Mouse (Mus musculus): ENCODE results near the gene Uba2.
"Not testable (repeated sequence)": the region's sequence is repeated elsewhere in the genome, so short reads cannot be mapped to it uniquely, and the experiment has no call there.

Gene Uba2

DNA sequence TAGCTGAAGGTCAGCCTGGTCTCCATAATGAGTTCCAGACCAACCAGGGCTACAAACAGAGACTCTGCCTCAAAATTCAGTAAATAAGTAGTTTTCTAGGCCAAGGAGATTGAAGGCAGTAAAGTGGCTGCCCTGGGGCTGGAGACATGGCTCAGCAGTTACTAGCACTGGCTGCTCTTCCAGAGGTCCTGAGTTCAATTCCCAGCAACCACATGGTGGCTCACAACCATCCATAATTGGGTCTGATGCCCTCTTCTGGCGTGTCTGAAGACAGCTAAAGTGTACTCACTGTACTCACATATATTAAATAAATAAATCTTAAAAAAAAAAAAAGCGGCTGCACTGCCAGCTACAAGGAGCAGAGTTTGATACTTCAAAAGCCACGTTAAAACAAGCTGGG lies 3.4 kb downstream of the Uba2 start:
- DNase-seq = no peak

DNA sequence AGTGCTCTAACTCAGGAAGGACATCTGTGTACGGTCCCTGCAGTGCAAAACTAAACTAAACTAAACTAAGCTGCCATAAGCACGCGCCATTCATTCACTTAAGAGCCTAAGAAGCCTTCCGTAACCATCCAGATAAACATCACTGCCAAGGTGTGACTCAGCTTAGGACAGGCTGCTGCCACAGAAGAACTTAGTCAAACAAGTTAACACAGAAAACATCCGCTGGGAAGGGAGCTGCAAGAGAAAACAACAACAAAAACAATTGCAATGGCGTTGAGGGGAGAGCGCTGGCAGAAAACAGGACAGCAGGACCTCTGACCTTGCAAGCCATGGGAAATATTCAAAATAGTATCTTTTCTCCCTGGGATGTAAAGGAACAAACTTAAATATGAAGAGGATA lies 4.7 kb downstream of the Uba2 start:
- DNase-seq = no peak

DNA sequence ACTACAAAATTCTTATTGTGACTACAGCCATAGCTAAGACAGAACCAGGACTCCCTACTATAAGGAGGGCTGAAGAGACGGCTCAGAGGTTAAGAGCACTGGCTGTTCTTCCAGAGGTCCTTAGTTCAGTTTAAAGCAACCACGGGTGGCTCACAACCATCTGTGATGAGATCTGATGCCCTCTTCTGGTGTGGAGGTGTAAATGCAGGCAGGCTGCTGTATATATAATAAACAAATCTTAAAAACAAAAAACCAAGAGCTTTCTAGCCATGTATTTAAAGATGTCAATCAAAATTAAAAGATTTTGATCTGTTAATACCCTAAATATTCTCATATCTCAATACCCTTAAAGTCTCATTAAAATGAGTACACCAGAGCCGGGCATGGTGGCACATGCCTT lies 10.2 kb downstream of the Uba2 start:
- DNase-seq = no peak

DNA sequence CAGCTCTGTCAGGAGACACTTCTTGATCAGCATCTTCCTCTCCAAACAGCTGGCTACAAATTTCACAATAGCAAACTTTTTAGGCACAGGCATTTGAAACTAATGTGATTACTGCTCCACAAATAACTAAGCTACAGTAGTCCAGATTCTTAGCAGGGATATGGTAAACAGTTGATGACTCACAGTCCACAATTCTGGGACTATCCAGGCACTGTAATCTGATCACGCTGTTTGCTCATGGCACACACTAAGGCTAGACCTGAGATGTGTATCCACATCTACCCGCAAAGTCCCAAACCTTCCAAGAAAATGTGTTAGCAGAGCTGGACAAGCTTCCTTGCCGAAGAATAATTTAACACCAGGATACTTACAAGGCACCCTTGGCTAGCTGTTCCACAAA lies 11.4 kb downstream of the Uba2 start:
- no peak for DNase-seq

DNA sequence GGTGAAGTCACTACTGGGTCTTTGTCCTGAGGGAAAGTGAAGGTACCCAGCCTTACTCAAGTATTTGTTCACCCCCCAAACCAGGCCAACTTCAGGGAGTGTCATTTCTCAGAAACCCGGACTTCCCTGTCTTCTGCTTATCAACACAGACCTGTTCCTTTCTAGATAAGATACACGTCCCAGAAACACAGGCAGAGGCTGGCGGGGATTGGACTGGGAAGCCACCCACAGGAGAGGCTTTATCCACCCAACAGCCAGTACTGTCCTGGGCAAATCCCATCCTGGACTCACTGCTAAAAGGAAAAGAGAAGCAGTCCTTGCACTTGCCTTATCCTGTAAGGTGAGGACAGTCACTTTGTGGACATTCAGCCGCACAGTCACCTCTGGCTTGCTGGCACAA lies 22.2 kb downstream of the Uba2 start:
- no peak for DNase-seq

DNA sequence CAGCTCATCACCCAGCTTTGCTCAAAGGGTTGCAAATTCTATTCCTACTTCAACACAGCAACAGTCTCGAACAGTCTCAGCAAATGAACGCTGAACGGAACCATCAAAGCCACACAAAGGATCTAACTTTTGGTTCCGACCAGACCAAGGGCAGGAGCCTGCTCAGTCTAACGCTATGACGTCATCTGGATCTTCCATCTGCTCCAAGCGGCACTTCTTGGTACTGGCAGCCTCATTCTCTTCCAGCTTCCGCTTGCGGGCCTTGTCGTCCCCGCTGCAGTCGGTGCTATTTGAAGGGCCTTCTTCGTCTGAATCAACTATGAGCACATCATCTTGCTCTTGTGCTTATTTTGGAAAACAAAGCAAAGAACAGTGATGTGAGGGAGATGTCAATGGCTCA lies 28.3 kb downstream of the Uba2 start:
- no peak for DNase-seq

DNA sequence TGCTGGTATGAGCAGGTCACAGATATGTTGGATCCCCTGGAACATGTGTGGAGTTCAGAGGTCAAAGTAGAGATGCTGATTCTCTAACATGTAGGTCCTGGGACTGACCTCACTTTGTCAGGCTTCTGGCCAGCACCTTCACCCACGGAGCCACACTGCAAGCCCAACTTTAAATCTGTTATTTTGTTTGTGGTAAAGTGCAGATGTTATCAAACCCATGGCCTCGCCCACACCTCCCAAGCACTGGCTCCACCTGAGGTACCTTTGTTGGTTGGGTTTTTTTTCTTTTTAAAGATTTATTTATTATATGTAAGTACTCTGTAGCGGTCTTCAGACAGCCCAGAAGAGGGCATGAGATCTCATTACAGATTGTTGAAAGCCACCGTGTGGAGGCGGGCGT lies 29.9 kb downstream of the Uba2 start:
- no peak for DNase-seq

DNA sequence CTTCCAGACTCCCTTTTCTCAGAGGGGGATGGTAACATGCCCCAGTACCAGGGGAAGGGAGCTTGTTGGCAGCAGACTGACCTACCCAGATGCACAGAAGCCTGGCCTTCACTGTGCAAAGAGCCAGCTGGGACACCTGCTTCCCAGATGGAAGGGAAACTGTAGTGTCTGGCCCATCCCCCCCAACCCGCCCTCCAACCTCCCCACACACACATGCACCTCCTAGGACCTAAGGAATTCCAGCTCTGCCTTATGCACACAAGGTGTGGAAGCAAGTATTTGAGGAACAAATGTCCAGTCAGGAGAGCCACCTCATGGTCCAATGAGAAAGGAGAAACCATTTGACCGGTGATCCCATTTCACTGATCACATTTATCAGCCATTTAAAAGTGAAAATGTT lies 35.1 kb downstream of the Uba2 start:
- no peak for DNase-seq

DNA sequence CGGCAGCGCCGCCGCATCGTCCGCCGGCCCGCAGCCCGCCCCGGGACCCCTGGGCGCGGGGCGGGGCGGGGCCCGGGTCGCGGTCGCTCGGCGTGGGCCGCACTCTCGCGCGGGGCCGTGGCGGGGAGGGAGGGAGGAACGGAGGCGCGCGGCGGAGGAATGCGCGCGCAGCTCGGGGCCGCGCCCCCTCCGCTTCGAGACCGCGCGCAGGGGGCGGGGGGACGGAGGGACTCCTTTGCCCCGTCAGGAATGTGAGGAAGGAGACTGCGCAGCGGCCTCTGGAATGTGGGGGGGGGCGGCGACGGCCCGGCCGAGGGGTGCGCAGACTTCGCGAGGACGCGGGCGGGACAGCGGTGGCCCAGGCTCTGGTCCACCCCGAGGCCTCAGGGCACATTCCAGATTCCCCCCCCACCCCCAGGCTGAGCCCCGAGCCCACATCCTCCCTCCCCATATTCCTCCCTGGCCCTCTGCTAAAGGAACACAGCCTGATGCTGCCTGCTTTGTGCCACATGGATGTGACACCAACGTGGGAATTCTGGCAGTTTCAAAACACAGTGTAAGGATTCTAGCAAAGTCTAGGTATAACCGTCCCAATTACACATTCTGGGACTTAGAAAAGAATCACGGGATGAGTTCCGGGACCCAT lies 36.2 kb downstream of the Uba2 start, which contains the start of gene Wtip:
Gene Wtip (minus strand): TSS at position 152 of the 646 bp plus-strand sequence.
- DNase-seq = peak; percentile 94

DNA sequence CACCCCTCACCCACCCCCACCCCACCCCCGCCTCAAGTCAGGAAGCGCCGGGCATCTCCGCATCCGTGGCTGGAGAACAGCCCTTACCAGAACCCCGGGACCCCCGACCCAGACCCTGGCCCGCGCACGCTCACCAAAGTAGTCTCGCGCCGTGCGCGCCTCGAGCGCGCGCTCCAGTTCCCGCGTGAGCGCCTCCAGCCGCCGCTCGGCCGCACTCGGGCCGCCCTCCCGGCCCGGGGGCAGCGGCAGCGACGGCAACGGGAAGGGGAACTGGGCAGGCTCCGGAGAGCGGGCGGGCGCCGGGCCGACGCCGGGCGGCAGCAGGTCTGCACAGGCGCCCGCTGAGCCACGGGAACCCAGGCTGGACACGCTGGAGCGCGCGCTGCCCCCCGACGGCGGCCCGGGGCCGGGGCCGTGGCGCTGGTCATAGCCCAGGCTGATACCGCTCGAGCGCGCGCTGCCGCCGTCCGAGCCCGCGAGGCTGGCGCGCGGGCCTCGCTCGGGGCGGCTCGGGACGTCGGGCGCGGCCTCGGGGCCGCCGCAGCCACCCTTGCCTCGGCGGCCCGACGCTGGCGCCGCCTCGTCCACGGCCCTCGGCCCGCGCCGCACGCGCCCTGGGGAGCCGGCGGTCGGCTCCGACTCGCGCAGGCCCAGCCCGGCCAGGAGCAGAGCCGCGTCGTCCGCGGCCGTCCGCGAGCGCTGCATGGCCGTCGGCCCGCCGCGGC lies 36.9 kb downstream of the Uba2 start:
- DNase-seq = peak; percentile 40

DNA sequence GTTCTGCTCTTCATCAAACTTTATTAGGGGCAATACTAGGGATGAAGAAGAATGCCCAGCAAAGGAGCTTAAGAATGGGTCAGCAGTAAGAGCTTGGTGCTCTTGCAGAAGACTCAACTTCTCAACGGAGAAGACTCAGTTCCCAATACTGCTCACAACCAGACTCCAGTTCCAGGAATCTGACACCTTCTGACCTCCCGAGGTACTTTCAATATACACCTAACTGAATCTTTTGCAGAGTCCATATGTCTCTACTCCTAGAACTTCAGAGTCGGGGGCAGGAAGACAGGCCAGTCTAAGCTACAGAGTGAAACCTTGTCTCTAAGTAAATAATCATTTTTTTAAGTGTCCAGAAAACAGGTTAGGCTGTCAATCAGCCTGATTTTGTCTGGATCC lies 37.4 kb downstream of the Uba2 start:
- no peak for DNase-seq

DNA sequence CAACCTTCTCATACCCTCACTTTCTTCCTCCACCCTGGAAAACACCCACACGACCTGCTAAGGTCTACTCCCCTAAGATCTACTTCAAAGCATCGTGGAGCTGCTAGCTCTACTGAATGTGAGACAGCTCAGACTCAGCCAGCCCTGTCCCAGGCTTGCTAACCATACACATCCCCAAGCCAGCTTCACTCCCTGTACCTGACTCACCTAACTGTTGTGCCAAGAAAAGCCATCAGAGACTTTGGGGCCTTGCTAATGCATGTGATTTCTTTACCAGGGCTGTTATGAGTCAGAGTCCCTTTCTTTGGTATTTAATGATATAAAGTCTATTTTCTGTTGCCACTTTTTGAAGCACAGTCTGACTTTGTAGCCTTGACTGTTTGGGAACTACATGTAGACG lies 38.3 kb downstream of the Uba2 start:
- DNase-seq = no peak

DNA sequence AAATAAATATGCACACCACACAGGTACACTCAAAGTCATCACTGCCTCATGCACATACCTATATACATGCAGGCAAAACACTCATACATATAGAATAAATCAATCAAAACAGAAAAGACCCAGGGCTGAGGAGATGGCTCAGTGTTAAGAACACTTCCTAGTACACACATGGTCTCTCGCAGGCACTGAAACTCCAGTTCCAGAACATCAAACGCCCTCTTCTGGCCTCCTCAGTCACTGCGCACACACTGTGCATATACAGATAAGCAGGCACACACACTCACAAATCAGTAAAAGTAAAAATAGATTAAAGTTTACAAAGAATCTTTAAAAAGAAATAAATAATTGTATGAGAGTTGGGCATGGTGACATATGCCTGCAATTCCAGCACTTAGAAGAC lies 43.1 kb downstream of the Uba2 start:
- DNase-seq = no peak

DNA sequence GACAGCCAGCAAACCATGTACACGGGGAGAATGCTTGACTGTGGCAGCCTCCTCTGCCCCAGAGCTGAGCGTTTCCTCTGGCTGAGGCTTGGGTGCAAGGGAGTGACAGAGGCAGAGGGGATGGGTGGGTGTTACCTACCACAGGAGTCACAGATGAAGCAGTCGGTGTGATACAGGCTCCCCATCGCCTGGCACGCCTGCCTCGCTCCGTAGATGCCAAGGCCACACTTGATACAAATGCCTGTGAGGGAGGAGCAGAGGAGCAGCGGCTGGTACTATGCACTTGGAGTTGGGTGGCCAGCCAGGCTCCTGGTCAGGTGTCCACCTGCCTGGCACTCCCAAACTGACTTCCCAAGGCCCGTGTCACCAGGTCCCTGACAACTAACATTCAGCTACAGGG lies 44.1 kb downstream of the Uba2 start:
- no peak for DNase-seq

DNA sequence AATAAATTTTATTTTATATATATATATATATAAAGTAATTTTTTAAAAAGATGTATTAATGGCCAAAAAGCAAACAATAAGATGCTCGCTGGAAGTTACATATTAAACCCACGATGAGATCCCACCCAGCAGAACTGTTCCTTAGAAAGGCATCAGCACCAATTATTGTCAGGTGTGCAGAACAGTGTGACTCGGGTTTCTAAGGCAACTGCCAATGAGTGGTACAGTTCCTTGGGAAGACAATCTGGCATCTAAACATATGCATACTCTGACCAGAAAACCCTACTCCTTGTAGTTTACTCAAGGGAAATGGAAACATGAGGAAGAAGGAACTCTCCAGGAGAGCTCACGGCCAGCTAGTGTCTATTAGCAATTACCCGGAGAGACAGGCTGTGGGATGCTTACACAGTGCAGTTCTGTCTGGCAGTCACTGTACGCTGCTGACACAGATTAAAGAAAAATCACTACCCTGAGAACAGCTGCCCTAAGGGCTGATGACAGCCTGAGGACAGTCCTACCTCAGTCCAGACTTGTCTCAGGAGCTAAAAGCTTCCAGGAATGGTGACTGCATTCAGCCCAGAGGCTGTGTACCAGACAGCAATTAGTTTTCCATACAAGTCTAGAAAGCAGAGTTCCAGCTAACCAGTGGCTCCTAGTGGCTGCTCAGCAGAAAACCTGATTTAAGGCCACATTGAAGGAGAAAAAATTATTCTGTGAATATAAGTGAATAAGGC lies 46.2 kb downstream of the Uba2 start:
- DNase-seq = no peak

DNA sequence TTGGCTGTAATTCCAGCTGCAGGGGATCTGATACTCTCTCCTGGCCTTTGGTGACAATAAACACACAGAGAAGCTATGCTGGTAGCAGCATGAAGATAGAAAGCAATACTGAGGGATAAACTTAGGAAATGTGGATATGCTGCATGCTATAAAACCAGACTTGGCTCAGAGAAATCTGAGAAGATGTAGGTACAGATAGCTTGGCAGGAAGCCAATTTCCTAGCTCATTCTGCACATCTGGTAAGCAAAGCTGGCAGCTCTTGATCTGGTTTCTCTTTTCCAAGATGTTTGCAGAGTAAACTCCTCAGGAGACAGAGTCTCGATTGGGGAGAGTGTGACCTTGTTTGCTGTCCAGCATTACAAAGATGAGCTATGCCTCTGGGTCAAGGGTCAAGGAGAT lies 48.8 kb downstream of the Uba2 start:
- DNase-seq = not testable (repeated sequence)

DNA sequence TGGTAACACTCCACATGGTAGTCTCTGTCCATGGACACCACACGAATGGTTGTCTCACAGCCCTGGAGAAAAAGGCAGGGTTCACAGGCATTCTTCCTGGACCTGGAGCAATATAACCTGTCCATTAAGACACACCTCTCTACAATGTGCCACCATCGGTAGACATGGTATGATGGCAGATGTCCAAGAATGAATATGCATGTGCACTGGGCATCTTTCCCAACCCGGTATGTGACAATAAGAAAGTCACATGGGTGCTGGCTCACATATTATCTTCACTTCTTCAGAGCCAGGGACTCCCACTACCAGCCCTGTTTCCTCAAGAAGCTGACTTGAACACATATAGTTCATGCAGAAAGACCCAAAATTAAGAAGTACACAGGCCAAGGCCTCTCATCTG lies 52.8 kb downstream of the Uba2 start:
- DNase-seq = no peak

DNA sequence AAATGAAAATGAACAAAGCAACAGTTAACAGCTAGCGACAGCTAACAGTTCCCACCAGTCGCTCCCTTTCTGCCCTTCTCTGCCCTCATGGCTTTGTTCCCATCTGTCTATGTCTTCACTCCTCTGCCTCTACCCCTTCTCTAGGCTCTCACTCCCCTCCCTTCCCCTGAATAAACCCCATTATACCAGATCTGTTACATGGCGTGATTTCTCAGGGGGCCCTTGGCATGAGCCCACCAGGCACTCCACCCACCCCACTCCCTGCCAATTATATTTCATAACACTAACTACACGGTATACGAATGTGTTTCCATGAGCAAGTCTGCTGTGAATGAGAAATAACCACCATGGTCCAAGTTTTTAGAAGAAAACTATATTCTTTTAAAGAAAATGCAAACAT lies 60.2 kb downstream of the Uba2 start:
- DNase-seq = no peak

DNA sequence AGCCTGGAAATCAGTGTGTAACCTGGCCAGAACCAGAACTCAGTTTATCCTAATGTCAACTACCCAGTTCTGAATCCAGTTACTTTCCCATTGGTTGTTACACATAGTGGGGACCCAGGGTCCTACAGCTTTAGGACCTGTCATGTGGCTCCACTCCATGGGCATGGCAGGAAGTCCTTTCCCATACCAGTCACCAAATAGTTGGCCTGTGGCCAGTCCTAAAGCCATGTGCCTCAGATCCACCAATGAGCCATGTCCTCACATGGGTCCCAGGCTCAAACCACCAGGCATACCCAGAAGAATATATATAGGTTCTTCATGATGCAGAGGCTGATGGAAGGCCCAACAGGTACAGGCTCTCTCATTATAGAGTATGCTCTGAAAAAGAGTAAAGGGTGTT lies 68.1 kb downstream of the Uba2 start:
- DNase-seq = no peak

DNA sequence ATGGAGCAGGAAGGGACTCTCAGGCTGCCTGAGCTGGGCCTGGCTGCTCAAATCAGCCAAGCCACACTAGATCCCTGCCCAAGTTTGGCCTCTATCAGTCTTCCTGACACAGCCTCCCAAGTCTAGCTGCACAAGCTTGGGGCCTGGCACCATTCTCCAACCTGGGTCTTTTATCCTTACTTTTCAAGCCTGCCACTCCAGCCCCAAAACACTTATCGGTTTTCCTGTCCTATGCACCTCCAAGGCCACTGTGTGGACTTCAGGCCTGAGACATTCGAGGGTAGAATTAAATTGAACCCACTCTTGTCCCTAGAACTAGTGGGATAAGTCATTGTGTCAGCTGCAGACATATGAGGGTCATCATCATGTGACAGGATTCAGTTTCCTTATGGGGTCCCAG lies 69.4 kb downstream of the Uba2 start:
- DNase-seq = no peak

DNA sequence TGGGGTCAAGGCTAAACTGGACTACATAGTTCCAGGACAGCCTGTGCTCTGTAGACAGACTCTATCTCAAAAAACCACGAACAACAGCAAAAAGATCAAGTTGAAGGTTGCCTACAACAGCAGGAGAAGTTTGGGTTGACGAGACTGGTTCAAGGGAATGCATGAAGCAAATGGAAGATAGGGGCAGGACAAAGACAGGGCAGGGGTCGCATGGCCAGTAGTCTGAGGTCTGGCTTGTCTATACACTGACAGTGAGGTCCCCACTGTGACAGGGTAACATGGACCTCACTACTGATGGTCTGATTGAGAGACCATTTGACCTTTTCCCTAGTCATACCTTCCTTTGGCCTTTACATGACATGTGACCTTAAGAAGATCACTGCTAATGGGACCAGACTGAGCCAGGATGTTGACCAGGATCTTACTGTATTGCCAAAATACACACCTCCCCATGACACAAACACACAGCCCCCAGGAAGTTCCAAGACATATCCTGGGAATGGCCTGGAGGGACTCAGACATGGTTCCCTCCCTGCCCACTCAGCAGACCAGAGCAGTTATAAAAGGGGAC lies 74.4 kb downstream of the Uba2 start, which contains the start of gene Scgb1b30:
Gene Scgb1b30 (plus strand): TSS at position 521 of the 571 bp plus-strand sequence.
- no peak for DNase-seq
